Comparison of ENCODE assay signal across 28 mouse cellular contexts in the genomic region with DNA sequence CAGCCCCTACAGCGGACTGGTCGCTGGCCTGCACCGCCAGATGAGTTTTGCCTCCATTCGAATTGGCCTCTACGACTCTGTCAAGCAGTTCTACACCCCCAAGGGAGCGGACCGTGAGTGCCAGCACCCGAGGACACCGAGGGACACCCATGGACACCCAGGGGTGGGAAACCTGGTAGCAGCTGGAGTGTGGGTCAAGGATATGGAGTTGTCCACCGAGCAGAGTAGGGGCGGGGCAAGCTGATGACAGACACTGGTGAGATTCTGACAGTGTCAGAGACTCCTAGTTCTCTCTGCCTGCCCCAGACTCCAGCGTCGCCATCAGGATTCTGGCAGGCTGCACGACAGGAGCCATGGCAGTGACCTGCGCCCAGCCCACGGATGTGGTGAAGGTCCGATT. TPM values are rescaled to one million over a fixed set of nuclear protein-coding genes. Genes with fewer than 3 reads are reported as not detected.
A peak's percentile ranks its signal among the peaks of the same experiment; 100 is the strongest.
DNase-seq lines count a peak whose midpoint lies in the region; ATAC-seq and TF ChIP-seq lines count a peak whose summit lies in the region.
"Had no signal": no experiment of that assay in that cellular context is flagged by ENCODE, and none has a peak within 500 bp of the region (broad histone marks: within the 10 kb centered on the region; RNA-seq: fewer than 3 reads in every experiment).

No protein-coding gene starts in this region.

- in situ Hi-C loops in ES-E14 (cut with MboI; ENCODE audit: low sequenced_read_pairs in 2 of 2, unreplicated experiment in 2 of 2) = no loop called here

- no peaks in the 10 kb centered on the region for H3K9me3 ChIP-seq in kidney, postnatal 0 days (replicated peaks; ENCODE audit: low read length)
- H3K9me3 ChIP-seq in ES-E14 (ENCODE audit: control insufficient read depth, insufficient read depth, low read depth, low read length) = no peaks in the 10 kb centered on the region
- H3K9me3 ChIP-seq in stomach, embryonic 16.5 days (replicated peaks; ENCODE audit: control insufficient read depth, low read length) = no peaks in the 10 kb centered on the region
- H3K9me3 ChIP-seq: forebrain, embryonic 12.5 days; heart, embryonic 13.5 days; hindbrain, embryonic 13.5 days; neural tube, embryonic 15.5 days had no signal

- WGBS in kidney, postnatal 0 days = 66% methylated on average over 17 of the region's 17 CpGs
- 82% methylated on average over 17 of the region's 17 CpGs for WGBS in stomach, embryonic 16.5 days

- no peak for TF ChIP-seq CTCF in kidney, postnatal 0 days (IDR thresholded peaks at IDR 0.05; ENCODE audit: low read depth)

- H3K9ac ChIP-seq in kidney, postnatal 0 days (ENCODE audit: low read depth, low read length) = no peak overlapping the region
- 0 out of 2 replicates have a peak overlapping the region, but pooled peaks have one; percentile 0 for H3K9ac ChIP-seq in ES-E14 (ENCODE audit: insufficient read depth, low read depth, low read length, poor library complexity, severe bottlenecking)
- H3K9ac ChIP-seq in stomach, embryonic 16.5 days (ENCODE audit: low read length) = no peak overlapping the region; the same call in 1 of the 2 replicates
- H3K9ac ChIP-seq: forebrain, embryonic 12.5 days; heart, embryonic 13.5 days; neural tube, embryonic 15.5 days had no signal

- ATAC-seq in kidney, postnatal 0 days (replicated peaks; ENCODE audit: low FRiP score, low read depth) = peak; percentile 51
- ATAC-seq in stomach, embryonic 16.5 days (ENCODE audit: insufficient read depth, low FRiP score) = peak; percentile 38; the same call in 1 of the 2 replicates
- ATAC-seq: inflammation-experienced regulatory T-cells, adult 6 months had no signal

- no peak overlapping the region for H3K4me2 ChIP-seq in kidney, postnatal 0 days (ENCODE audit: low read length)
- no peak overlapping the region for H3K4me2 ChIP-seq in stomach, embryonic 16.5 days (ENCODE audit: low read depth, low read length)
- H3K4me2 ChIP-seq: forebrain, embryonic 12.5 days; heart, embryonic 13.5 days; hindbrain, embryonic 13.5 days; midbrain, embryonic 11.5 days; neural tube, embryonic 15.5 days had no signal

- no peaks in the 10 kb centered on the region for H3K27me3 ChIP-seq in kidney, postnatal 0 days (ENCODE audit: insufficient read depth, low read length)
- no peaks in the 10 kb centered on the region for H3K27me3 ChIP-seq in stomach, embryonic 16.5 days (ENCODE audit: control insufficient read depth, insufficient read depth, low read length)
- H3K27me3 ChIP-seq: forebrain, embryonic 12.5 days; hindbrain, embryonic 13.5 days; neural tube, embryonic 15.5 days had no signal

- no peak overlapping the region for H3K4me3 ChIP-seq in kidney, postnatal 0 days (replicated peaks; ENCODE audit: low read depth, low read length)
- H3K4me3 ChIP-seq in ES-E14 (ENCODE audit: insufficient read depth in 1 of 2, low read depth in 1 of 2, low read length in 2 of 2, poor library complexity in 1 of 2, severe bottlenecking in 1 of 2) = peak overlapping the region; percentile 4 to 36; a peak in 3 of 4 replicates
- H3K4me3 ChIP-seq in stomach, embryonic 16.5 days (replicated peaks; ENCODE audit: low read length) = no peak overlapping the region
- H3K4me3 ChIP-seq: erythroblast, embryonic 14.5 days; forebrain, embryonic 12.5 days; heart, embryonic 13.5 days; hindbrain, embryonic 13.5 days; left cerebral cortex, adult 2 months; neural tube, embryonic 15.5 days had no signal

- DNase-seq in heart, adult 11 months = peak; percentile 88
- DNase-seq in heart, postnatal 25 days (ENCODE audit: low spot score) = no peak
- no peak for DNase-seq in kidney, postnatal 0 days (ENCODE audit: low spot score)
- DNase-seq in kidney, postnatal 14 days = no peak
- DNase-seq in ES-E14 (ENCODE audit: low read depth, low spot score) = no peak
- DNase-seq in cerebellum, adult 9-11 months = no peak
- DNase-seq: adrenal gland, postnatal 14 days; cerebellum, adult 8-10 months; gastrocnemius, postnatal 10 days; heart, postnatal 14 days; kidney, adult 2 months; lung, adult 18-20 months; lung, postnatal 10 days; right cerebral cortex, adult 18-20 months; right cerebral cortex, postnatal 4 days had no signal

- no peaks in the 10 kb centered on the region for H3K36me3 ChIP-seq in kidney, postnatal 0 days (ENCODE audit: insufficient read depth, low read length)
- H3K36me3 ChIP-seq in ES-E14 (ENCODE audit: control insufficient read depth, insufficient read depth, low read length, poor library complexity, severe bottlenecking) = no peaks in the 10 kb centered on the region
- H3K36me3 ChIP-seq in stomach, embryonic 16.5 days (ENCODE audit: control insufficient read depth, insufficient read depth, low read length) = no peaks in the 10 kb centered on the region
- H3K36me3 ChIP-seq: forebrain, embryonic 12.5 days; heart, embryonic 13.5 days; hindbrain, embryonic 13.5 days; neural tube, embryonic 15.5 days had no signal

- no peak overlapping the region for H3K27ac ChIP-seq in kidney, postnatal 0 days
- no peak overlapping the region for H3K27ac ChIP-seq in ES-E14 (ENCODE audit: insufficient read depth, low read depth, low read length, poor library complexity, severe bottlenecking)
- H3K27ac ChIP-seq in stomach, embryonic 16.5 days (ENCODE audit: low read length) = no peak overlapping the region
- H3K27ac ChIP-seq: forebrain, embryonic 12.5 days; heart, embryonic 13.5 days; hindbrain, embryonic 13.5 days; left cerebral cortex, adult 2 months; neural tube, embryonic 15.5 days had no signal

- no peaks in the 10 kb centered on the region for H3K4me1 ChIP-seq in kidney, postnatal 0 days (replicated peaks; ENCODE audit: insufficient read depth, low read length)
- H3K4me1 ChIP-seq in ES-E14 (ENCODE audit: control insufficient read depth in 2 of 2, insufficient read depth in 2 of 2, low read length in 2 of 2, poor library complexity in 1 of 2) = peaks cover 0 to 6% of the 10 kb centered on the region in 2 experiments; a peak in 1 of 4 replicates
- peaks cover 4% of the 10 kb centered on the region; the same call in 1 of the 2 replicates for H3K4me1 ChIP-seq in stomach, embryonic 16.5 days (ENCODE audit: control insufficient read depth, insufficient read depth, low read length)
- H3K4me1 ChIP-seq: forebrain, embryonic 12.5 days; neural tube, embryonic 15.5 days had no signal

- intact Hi-C loops in heart, postnatal 25 days (cut with DNase I) = no loop called here

TF ChIP-seq in ES-E14, 5 proteins besides CTCF, POLR2A, EP300 and RAD21:
- TF ChIP-seq HCFC1 (IDR thresholded peaks at IDR 0.05; ENCODE audit: borderline replicate concordance, insufficient read depth, low read length) = no peak

RNA-seq across cellular contexts. Expression of a gene that starts 7.4 kb away (rescaled TPM):
- total RNA-seq in heart, postnatal 25 days (2021) = 10 to 100 TPM; 40.6 to 49.9 TPM
- 0.05 and 0.13 TPM in 2 replicates for polyA plus RNA-seq in kidney, postnatal 0 days (2015; fragmentation: Nextera tagmentation; extraction: Ambion mirVana)
- not detected in 2 replicates for total RNA-seq in ES-E14 (2012; rRNA removed)
- 0.10 and 0.11 TPM in 2 replicates for polyA plus RNA-seq in stomach, embryonic 16.5 days (2015; fragmentation: Nextera tagmentation; extraction: Ambion mirVana)
- total RNA-seq: granulocyte monocyte progenitor cell, adult 5-6 weeks; liver, adult 2 months had no signal
- polyA plus RNA-seq: embryonic facial prominence, embryonic 11.5 days; erythroblast, embryonic 14.5 days; forebrain, embryonic 12.5 days; hindbrain, embryonic 13.5 days; liver, adult 2 months; midbrain, embryonic 11.5 days; neural tube, embryonic 15.5 days; stomach, embryonic 14.5 days had no signal

RNA-seq across cellular contexts. Expression of a gene that starts 13.0 kb away (rescaled TPM):
- total RNA-seq in heart, postnatal 25 days (2021) = 100 to 1,000 TPM; 426 to 460 TPM
- 274 and 319 TPM in 2 replicates for polyA plus RNA-seq in kidney, postnatal 0 days (2015; fragmentation: Nextera tagmentation; extraction: Ambion mirVana)
- 46.9 and 52.7 TPM in 2 replicates for total RNA-seq in ES-E14 (2012; rRNA removed)
- polyA plus RNA-seq in stomach, embryonic 16.5 days (2015; fragmentation: Nextera tagmentation; extraction: Ambion mirVana) = 351 and 400 TPM in 2 replicates

RNA-seq across cellular contexts. Expression of a gene that starts 34.6 kb away (rescaled TPM):
- total RNA-seq in heart, postnatal 25 days (2021) = not detected
- 0.15 and 0.18 TPM in 2 replicates for polyA plus RNA-seq in kidney, postnatal 0 days (2015; fragmentation: Nextera tagmentation; extraction: Ambion mirVana)
- 2.5 and 2.8 TPM in 2 replicates for total RNA-seq in ES-E14 (2012; rRNA removed)
- 0.99 and 1.0 TPM in 2 replicates for polyA plus RNA-seq in stomach, embryonic 16.5 days (2015; fragmentation: Nextera tagmentation; extraction: Ambion mirVana)
- total RNA-seq: gastrocnemius, postnatal 10 days; granulocyte monocyte progenitor cell, adult 5-6 weeks; heart, postnatal 14 days had no signal
- polyA plus RNA-seq: erythroblast, embryonic 14.5 days had no signal

RNA-seq across cellular contexts. Expression of a gene that starts 56.7 kb away (rescaled TPM):
- total RNA-seq in heart, postnatal 25 days (2021) = 10 to 100 TPM; 14.1 to 16.3 TPM
- polyA plus RNA-seq in kidney, postnatal 0 days (2015; fragmentation: Nextera tagmentation; extraction: Ambion mirVana) = 21.7 and 21.9 TPM in 2 replicates
- 11.3 and 14.6 TPM in 2 replicates for total RNA-seq in ES-E14 (2012; rRNA removed)
- polyA plus RNA-seq in stomach, embryonic 16.5 days (2015; fragmentation: Nextera tagmentation; extraction: Ambion mirVana) = 28.6 and 34.3 TPM in 2 replicates

Comparison
In these comparisons a context has a peak if more than half of its experiments do, and no peak if none do; other contexts are left out.
1. H3K4me3 ChIP-seq: peak in ES-E14 (2 of 2); none in kidney, postnatal 0 days (single experiment) and stomach, embryonic 16.5 days (single experiment).
2. RNA of a gene that starts 7.4 kb away (total RNA-seq): 40.6 to 49.9 TPM in heart, postnatal 25 days; not detected in ES-E14; every median in the first group is over 10 times any median in the second.